Mouse (Mus musculus) liver, adult 2 months (tissue): ENCODE data around the gene Coa6. TPM values are rescaled to one million over a fixed set of nuclear protein-coding genes. Genes with fewer than 3 reads are reported as not detected.

Experiments
- DNase-seq: peaks from one replicate; pipeline ENCODE4 v3.0.0-alpha.2; 2011; ENCODE audit warnings: low read depth, low spot score; ENCODE audit errors: extremely low read depth
- H3K27ac ChIP-seq: fragments of 200-500 bp; replicated peaks from 2 replicates; pipeline ENCODE4 v1.5.1; 2012; ENCODE audit warnings: low read depth, mild to moderate bottlenecking, control low read depth, inconsistent platforms, low read length; ENCODE audit not compliant: insufficient read depth
- H3K27me3 ChIP-seq: fragments of 200-500 bp; 2 replicates; pipeline ENCODE4 v1.6.1; 2012; ENCODE audit warnings: mild to moderate bottlenecking, moderate library complexity, low read length, inconsistent platforms; ENCODE audit not compliant: control insufficient read depth, insufficient read depth
- H3K36me3 ChIP-seq: fragments of 200-500 bp; 2 replicates; pipeline ENCODE4 v1.6.1; 2012; ENCODE audit warnings: low read length, inconsistent platforms; ENCODE audit not compliant: control insufficient read depth, insufficient read depth
- H3K4me1 ChIP-seq: fragments of 200-500 bp; 2 replicates; pipeline ENCODE4 v1.6.1; 2011; ENCODE audit warnings: low read length; ENCODE audit not compliant: control insufficient read depth, insufficient read depth
- H3K4me3 ChIP-seq: fragments of 200-500 bp; 2 replicates; pipeline ENCODE4 v1.5.1; 2011; ENCODE audit warnings: low read depth, mild to moderate bottlenecking, control low read depth, low read length, moderate library complexity; ENCODE audit not compliant: insufficient read depth
- H3K79me2 ChIP-seq: fragments of 200-500 bp; 2 replicates; pipeline ENCODE4 v1.6.1; 2012; ENCODE audit warnings: inconsistent platforms, mild to moderate bottlenecking, low read length, moderate library complexity; ENCODE audit not compliant: control insufficient read depth, insufficient read depth
- H3K9ac ChIP-seq: fragments of 200-500 bp; 2 replicates; pipeline ENCODE4 v1.6.1; 2012; ENCODE audit warnings: low read depth, mild to moderate bottlenecking, control low read depth, inconsistent platforms, low read length
- CTCF ChIP-seq: fragments of 200-500 bp; IDR thresholded peaks from 2 replicates; pipeline ENCODE4 v1.5.1; 2011; ENCODE audit warnings: low read depth, low read length, control low read depth
- POLR2A ChIP-seq: fragments of 200-500 bp; IDR thresholded peaks from 2 replicates; pipeline ENCODE4 v1.6.1; 2011; ENCODE audit warnings: low read length, control low read depth; ENCODE audit not compliant: insufficient read depth; ENCODE audit errors: extremely low read depth
- WGBS: fragments of 180-500 bp; shearing (Covaris S2); methylation state at CpG from one replicate; pipeline ENCODE4 v1.1.7; 2018; 5-methylcytosine and 5-hydroxymethylcytosine counted together
- polyA plus RNA-seq: library from polyadenylated mRNA; depleted of rRNA; stranded (reverse); fragments of >200 nt; gene quantifications from 2 replicates; pipeline ENCODE4 v1.2.3, GENCODE M21; 2012; rRNA removed
- total RNA-seq: library from RNA; depleted of rRNA; stranded (reverse); fragments of >200 nt; gene quantifications from 2 replicates; pipeline ENCODE4 v1.2.3, GENCODE M21; 2014; rRNA removed

The Coa6 gene
- total and polyA plus RNA-seq, 2 experiments = 64.7 to 74.5 TPM

DNA sequence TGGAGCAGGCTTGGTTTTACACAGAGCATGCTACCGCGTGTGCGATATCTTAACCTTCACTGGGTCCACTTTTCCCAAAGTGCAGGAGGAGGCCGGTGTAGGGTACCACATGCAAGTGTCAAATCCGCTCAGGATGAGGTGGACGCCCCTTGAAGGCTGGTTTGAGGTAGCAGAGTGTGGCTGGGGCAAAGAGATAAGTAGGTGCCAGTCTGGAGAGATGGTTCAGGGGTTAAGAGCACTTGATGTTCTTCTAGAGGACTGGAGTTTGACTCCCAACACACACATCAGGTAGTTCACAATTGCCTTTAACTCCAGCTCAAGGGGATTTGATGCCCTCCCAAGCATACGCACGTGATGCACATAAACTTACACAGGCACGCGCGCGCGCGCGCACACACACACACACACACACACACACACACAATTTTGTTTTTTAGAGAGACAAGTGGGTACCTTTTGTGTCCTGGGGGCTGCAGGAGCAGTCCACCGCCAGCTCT is 51.5 kb downstream of the Coa6 start:
- Histone ChIP-seq H3K4me3 (peak overlapping the region; percentile 82), H3K27ac (no peak overlapping the region; the same call in 1 of the 2 replicates), H3K36me3 (peaks cover 6% of the 10 kb centered on the region), H3K4me1 (peaks cover 13% of the 10 kb centered on the region), H3K79me2 (peaks cover 4% of the 10 kb centered on the region; the same call in 1 of the 2 replicates), H3K27me3 (no peaks in the 10 kb centered on the region), H3K9ac (peak overlapping the region; percentile 95)
- 15% methylated on average over 16 of the region's 16 CpGs for WGBS
- DNase-seq = peak; percentile 13
- TF ChIP-seq POLR2A = no peak
- TF ChIP-seq CTCF = no peak

DNA sequence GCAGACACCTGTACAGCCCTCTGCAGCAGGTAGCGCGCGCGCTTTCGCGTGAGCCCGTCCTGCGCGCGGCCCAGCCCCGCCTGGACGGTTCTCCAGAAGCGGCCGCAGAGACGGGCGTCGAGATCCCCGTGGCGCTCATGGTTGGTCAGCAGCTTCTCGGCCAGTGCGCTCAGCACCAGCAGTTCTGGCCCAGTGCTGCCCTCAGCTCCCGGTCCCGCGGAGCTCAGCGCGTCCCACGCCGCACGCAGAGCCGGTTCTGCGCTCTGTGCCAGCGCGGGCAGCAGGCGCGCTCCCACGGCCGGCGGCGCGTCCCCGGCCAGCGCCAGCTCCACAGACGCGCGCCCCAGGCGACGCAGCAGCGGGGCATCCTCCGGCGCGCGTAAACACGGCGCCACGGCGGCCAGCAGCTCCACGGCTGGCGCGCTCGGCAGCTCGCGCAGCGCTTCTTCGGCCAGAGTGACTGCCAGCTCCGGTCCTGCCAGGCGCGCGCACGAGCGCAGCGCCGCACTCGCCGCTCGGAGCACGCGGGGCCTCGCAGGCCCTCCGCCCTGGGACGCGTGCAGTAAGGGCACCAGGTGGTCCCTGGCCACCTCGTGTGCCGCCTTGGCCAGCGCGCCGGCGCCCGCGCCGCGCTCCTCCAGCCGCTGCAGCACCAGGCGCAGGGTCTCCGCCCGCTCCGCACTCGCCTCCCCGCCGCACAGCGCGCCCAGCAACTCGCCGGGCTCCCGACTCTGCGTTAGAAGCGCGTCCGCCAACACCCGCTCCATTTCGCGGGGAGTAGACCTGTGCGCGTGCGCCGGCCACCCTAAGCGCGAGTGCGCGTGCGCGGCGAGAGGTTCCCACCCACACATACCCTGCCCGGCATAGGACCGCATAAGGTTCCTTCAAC is 52.2 kb downstream of the Coa6 start, which contains the start of gene Tarbp1:
TSS of gene Tarbp1 (minus strand) at position 767 of the 889 bp plus-strand sequence.
- peaks cover 6% of the 10 kb centered on the region for H3K36me3 ChIP-seq
- TF ChIP-seq CTCF = no peak
- peak; percentile 53; the same call in 1 of the 2 replicates for TF ChIP-seq POLR2A
- peaks cover 4% of the 10 kb centered on the region; the same call in 1 of the 2 replicates for H3K79me2 ChIP-seq
- peaks cover 16% of the 10 kb centered on the region for H3K4me1 ChIP-seq
- peak within 1 kb of the TSS; percentile 95 for H3K9ac ChIP-seq
- peak within 1 kb of the TSS; percentile 71 for H3K27ac ChIP-seq
- peak; percentile 65 for DNase-seq
- WGBS = under 1% methylated on average over 123 of the region's 124 CpGs
- H3K4me3 ChIP-seq = peak within 1 kb of the TSS; percentile 82
- no peaks in the 10 kb centered on the region for H3K27me3 ChIP-seq

Other genes with a start within 250 kb of the Coa6 start
- not detected in 2 replicates for gene Slc35f3, start 124.0 kb upstream of the Coa6 start, total RNA-seq
- gene Slc35f3, start 124.0 kb upstream of the Coa6 start, polyA plus RNA-seq = not detected in 2 replicates
- gene Tarbp1, start 52.5 kb downstream of the Coa6 start, total RNA-seq = 2.8 and 3.8 TPM in 2 replicates
- 1.6 and 2.4 TPM in 2 replicates for gene Tarbp1, start 52.5 kb downstream of the Coa6 start, polyA plus RNA-seq
- gene Irf2bp2, start 171.5 kb downstream of the Coa6 start, total RNA-seq = 26.3 and 39.2 TPM in 2 replicates
- gene Irf2bp2, start 171.5 kb downstream of the Coa6 start, polyA plus RNA-seq = 20.3 and 33.8 TPM in 2 replicates